Mouse (Mus musculus): ENCODE results near the gene Odf3b.

- TF ChIP-seq CTCF (IDR thresholded peaks at IDR 0.05; ENCODE audit: low read depth) (no peak), EP300 (optimal IDR thresholded peaks at IDR 0.05) (no peak)
These were observed 17.8 kb upstream of the Odf3b start for GRCm38 (mm10) chr15:89396883-89397282.
